Mouse (Mus musculus) heart, postnatal 4 days (tissue): ENCODE data around the gene Dag1. TPM values are rescaled to one million over a fixed set of nuclear protein-coding genes. Genes with fewer than 3 reads are reported as not detected.

ENCODE experiments used
- DNase-seq: peaks from one replicate; pipeline ENCODE4 v3.0.0; 2021
- total RNA-seq, 2 experiments: library from RNA; stranded (reverse); gene quantifications; 2 replicates each; pipeline ENCODE4 v1.2.3; 2021

Gene Dag1
- total RNA-seq, 2 experiments from 2014 or later = 307 to 326 TPM

- DNase-seq = no peak
Measured at GRCm38 (mm10) chr9:108273485-108273884, 9.7 kb upstream of the Dag1 start.

DNA sequence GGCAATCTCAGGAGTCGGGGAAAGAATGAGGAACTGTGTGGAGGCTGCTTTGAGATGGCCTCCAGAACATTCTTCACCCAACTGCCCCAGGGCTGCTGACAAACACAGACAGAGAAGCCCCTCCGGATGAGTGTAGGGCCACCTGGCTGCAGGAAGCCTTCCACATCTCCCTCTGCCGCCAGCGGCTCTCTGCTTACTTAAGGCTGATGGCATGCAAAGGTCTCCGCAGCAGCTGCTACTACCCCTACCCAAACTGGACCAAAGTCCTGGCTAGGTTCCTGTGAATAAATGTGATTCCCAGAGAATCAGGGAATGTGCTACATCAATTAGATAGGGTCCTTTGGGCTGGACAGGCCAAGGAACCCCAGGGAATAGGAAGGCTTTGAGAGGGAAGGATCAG is 8.9 kb upstream of the Dag1 start:
- DNase-seq = no peak

GRCm38 (mm10) chr9:108271941-108272340 is 8.2 kb upstream of the Dag1 start:
- DNase-seq = no peak

GRCm38 (mm10) chr9:108268701-108269100 is 4.9 kb upstream of the Dag1 start:
- peak; percentile 42 for DNase-seq

- DNase-seq = peak; percentile 79
Measured at GRCm38 (mm10) chr9:108267691-108268090, 3.9 kb upstream of the Dag1 start.

GRCm38 (mm10) chr9:108266261-108266935 is 2.6 kb upstream of the Dag1 start:
- DNase-seq = no peak

GRCm38 (mm10) chr9:108264191-108264921 is 598 bp upstream of the Dag1 start:
- DNase-seq = peak; percentile 82

- peak; percentile 49 for DNase-seq
Measured at GRCm38 (mm10) chr9:108263131-108263681, 552 bp downstream of the Dag1 start.

GRCm38 (mm10) chr9:108262494-108263049 is 1.2 kb downstream of the Dag1 start:
- peak; percentile 31 for DNase-seq

DNA sequence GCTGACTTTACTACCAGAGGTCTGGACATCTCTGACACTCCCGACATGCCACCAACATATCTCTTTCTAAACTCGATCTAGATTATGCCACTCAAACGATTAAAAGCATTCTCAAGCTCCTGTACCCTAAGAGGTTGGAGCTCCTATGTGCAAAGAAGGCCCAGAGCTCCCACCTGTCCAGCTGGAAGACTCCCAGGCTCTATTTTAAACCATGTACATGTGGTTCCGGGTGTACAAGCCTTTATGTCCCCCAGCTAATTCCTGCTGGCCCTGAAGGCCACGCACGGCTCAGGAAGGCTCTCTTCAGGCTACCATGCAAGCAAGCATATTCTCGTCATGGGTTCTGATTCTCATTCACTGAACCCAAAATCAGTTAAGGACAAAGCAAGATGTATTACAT is 1.9 kb downstream of the Dag1 start:
- no peak for DNase-seq

DNA sequence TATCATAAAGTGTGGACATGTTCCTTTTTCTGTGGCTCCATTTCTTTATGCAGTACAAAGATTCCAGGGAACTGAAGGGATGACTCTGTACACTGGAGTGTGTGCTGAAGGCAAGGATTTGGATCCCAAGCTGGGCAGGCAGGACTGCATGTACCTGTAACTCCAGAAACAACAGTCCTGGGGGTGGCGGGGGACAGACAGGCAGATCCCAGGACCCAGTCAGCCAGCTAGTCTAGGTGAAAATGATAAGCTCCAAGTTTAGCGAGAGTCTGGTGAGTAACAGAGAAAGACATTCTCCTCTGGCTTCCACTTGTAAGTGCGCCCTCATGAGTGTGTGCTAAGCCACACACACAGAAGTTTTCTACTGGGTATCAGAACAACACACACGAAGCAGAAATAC is 3.2 kb downstream of the Dag1 start:
- DNase-seq = no peak

GRCm38 (mm10) chr9:108252766-108253165 is 11.0 kb downstream of the Dag1 start:
- DNase-seq = no peak

DNA sequence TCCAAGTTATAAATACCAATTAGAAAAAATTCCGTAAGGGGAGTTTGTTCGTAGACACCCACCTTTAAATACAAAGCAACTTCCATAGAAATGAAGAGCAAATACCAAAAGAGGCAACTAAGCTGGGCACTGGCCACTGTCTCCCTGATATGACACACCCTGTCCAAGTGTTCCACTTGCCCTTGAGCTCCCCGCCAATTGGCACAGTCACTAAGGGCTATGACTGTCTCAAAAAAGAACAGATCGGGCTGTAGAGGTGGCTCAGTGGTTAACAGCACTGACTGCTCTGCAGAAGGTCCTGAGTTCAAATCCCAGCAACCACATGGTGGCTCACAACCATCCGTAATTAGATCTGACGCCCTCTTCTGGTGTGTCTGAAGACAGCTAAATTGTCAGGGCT is 11.9 kb downstream of the Dag1 start:
- DNase-seq = peak; percentile 64

GRCm38 (mm10) chr9:108248957-108249356 is 14.8 kb downstream of the Dag1 start:
- DNase-seq = no peak

DNA sequence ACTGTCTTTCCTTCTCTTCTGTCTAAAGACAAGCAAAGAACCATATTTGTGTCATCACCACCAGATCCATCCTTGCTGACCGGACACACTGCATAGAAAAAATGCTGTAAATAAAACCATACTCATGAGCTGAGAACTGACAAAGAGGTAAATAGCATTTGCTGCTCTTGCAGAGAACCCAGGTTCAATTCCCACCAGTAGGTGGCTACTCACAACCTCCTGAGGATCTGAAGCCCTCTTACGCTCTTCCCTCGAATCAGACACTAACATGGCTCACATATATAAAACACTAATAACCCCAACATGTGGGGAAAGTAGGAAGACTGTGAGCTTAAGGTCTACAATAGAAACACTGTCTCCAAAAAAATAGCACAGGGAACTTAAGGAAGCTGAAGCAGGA is 18.8 kb downstream of the Dag1 start:
- no peak for DNase-seq

DNA sequence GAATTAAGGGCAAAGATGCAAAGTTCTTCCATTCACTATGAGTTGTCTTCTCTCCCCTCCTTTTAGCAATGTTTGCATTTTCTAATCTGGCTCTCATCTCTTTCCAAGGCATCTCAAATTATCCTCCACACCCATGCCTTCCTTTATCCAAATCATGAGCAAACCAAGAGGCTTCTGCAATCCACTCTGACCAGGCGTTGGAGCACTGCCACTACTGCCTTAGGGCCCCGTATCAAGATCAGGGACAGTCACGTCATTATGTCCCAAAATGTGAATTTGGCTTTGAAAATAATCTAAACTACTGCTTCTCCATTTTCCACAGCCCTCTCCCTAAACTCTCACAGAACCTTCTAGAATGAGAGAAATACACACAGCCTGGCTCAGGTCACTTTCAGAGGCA is 19.2 kb downstream of the Dag1 start:
- no peak for DNase-seq

- no peak for DNase-seq
Measured at GRCm38 (mm10) chr9:108239951-108240350, 23.8 kb downstream of the Dag1 start.

GRCm38 (mm10) chr9:108238831-108239230 is 24.9 kb downstream of the Dag1 start:
- no peak for DNase-seq

GRCm38 (mm10) chr9:108238402-108238801 is 25.4 kb downstream of the Dag1 start:
- DNase-seq = no peak

GRCm38 (mm10) chr9:108234682-108235081 is 29.1 kb downstream of the Dag1 start:
- no peak for DNase-seq

GRCm38 (mm10) chr9:108232908-108233307 is 30.9 kb downstream of the Dag1 start:
- no peak for DNase-seq

DNA sequence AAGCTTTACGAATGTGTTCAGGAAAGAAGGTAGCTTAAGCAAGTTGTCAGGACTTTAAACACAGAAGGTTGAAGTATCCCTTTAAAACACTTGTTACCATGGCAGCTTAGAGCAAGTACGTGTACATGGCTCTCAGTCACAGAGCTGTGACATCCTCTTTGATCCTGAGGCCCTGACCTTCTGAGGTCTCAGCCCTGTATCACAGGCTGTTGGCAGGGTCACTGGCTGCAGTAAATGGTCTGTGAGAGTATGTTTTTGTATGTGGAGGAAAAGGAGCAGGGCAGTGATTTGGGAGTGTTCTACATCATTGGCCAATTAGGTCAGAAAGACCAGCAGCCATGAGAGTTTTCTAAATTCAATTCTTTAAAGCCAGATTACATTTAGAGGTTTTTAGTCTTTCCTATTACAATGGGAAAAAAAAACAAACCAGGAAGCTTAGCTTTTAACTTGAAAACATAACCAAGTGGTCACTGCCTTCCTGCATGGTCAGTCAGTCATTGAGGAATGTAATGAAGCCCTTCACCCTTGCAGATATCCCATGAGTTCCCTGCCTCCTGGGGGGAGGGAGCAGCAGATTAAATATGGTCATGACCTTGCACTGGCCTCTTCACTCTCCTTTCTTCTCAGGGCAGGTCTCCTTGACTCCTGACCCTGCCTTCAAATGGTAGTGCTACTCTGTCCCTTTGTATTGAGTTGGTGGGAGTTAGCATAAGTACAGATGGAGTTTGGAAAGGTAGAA is 35.7 kb downstream of the Dag1 start:
- DNase-seq = no peak

- DNase-seq = no peak
Measured at GRCm38 (mm10) chr9:108225166-108225565, 38.6 kb downstream of the Dag1 start.
